Mouse (Mus musculus): ENCODE measurements around the gene Lekr1.

Lekr1 gene

GRCm38 (mm10) chr3:65665977-65666766, at the start of gene Lekr1:
Lekr1 (plus strand) TSS chr3:65666228.
- CTCF ChIA-PET, result no interaction called here
- POLR2A ChIA-PET, result interaction anchor here in 3 of 4 experiments (0.6 to 3.4 kb wide), 19 partner anchors 7 to 295 kb away, joined by 3 to 20 read pairs (median 4); partner anchors contain the start of gene Tiparp (in 1 of the 3)

- ChIA-PET POLR2A (interaction anchor here in 1 of 4 experiments (1.0 kb wide), 1 partner anchor 41 kb away, joined by 3 read pairs; no protein-coding TSS in a partner anchor), CTCF (no interaction called here)
Measured at GRCm38 (mm10) chr3:65617507-65617906, 48.5 kb upstream of the Lekr1 start.

- POLR2A ChIA-PET, result no interaction called here
Measured at GRCm38 (mm10) chr3:65619340-65619739, 46.7 kb upstream of the Lekr1 start.

GRCm38 (mm10) chr3:65623057-65623456, 43.0 kb upstream of the Lekr1 start:
- ChIA-PET CTCF (no interaction called here), POLR2A (no interaction called here)

More at GRCm38 (mm10) chr3:65619340-65619739, 46.7 kb upstream of the Lekr1 start:
- CTCF ChIA-PET, result no interaction called here

GRCm38 (mm10) chr3:65625496-65626289, 40.3 kb upstream of the Lekr1 start:
- ChIA-PET CTCF (interaction anchor here in 1 of 4 experiments (0.6 kb wide), 1 partner anchor 241 kb away, joined by 3 read pairs; no protein-coding TSS in a partner anchor), POLR2A (interaction anchor here in 2 of 4 experiments (1.0 kb wide), 2 partner anchors 14 to 16 kb away, joined by 3 to 4 read pairs; no protein-coding TSS in a partner anchor)

- ChIA-PET CTCF (interaction anchor here in 1 of 4 experiments (0.6 kb wide), 1 partner anchor 242 kb away, joined by 3 read pairs; no protein-coding TSS in a partner anchor), POLR2A (interaction anchor here in 2 of 4 experiments (0.9 to 1.0 kb wide), 3 partner anchors 13 to 245 kb away, joined by 3 to 4 read pairs (median 3); no protein-coding TSS in a partner anchor)
Measured at GRCm38 (mm10) chr3:65626290-65626914, 39.6 kb upstream of the Lekr1 start.

- POLR2A ChIA-PET, result interaction anchor here in 1 of 4 experiments (0.9 kb wide), 1 partner anchor 246 kb away, joined by 3 read pairs; no protein-coding TSS in a partner anchor
- CTCF ChIA-PET, result no interaction called here
Measured at GRCm38 (mm10) chr3:65627021-65627706, 38.9 kb upstream of the Lekr1 start.

GRCm38 (mm10) chr3:65627707-65628028, 38.4 kb upstream of the Lekr1 start:
- CTCF ChIA-PET, result no interaction called here

GRCm38 (mm10) chr3:65629565-65630112, 36.4 kb upstream of the Lekr1 start:
- ChIA-PET POLR2A (interaction anchor here in 1 of 4 experiments (0.8 to 0.9 kb wide), 2 partner anchors 18 to 35 kb away, joined by 3 read pairs; no protein-coding TSS in a partner anchor), CTCF (interaction anchor here in 1 of 4 experiments (0.5 kb wide), 2 partner anchors 408 to 468 kb away, joined by 3 to 6 read pairs; no protein-coding TSS in a partner anchor)

More at GRCm38 (mm10) chr3:65627707-65628028, 38.4 kb upstream of the Lekr1 start:
- POLR2A ChIA-PET, result interaction anchor here in 1 of 4 experiments (0.9 kb wide), 1 partner anchor 10 kb away, joined by 3 read pairs; no protein-coding TSS in a partner anchor

GRCm38 (mm10) chr3:65633604-65634003, 32.4 kb upstream of the Lekr1 start:
- CTCF ChIA-PET, result no interaction called here
- POLR2A ChIA-PET, result interaction anchor here in 1 of 4 experiments (1.1 to 1.7 kb wide), 2 partner anchors 9 to 25 kb away, joined by 3 to 6 read pairs; no protein-coding TSS in a partner anchor

GRCm38 (mm10) chr3:65635983-65636382, 30.0 kb upstream of the Lekr1 start:
- ChIA-PET CTCF (interaction anchor here in 1 of 4 experiments (0.6 kb wide), 2 partner anchors 18 to 139 kb away, joined by 3 to 6 read pairs; no protein-coding TSS in a partner anchor), POLR2A (interaction anchor here in 1 of 4 experiments (1.3 kb wide), 1 partner anchor 88 kb away, joined by 3 read pairs; no protein-coding TSS in a partner anchor)

GRCm38 (mm10) chr3:65637313-65637712, 28.7 kb upstream of the Lekr1 start:
- ChIA-PET CTCF (no interaction called here), POLR2A (interaction anchor here in 2 of 4 experiments (0.9 to 1.9 kb wide), 5 partner anchors 8 to 109 kb away, joined by 3 to 5 read pairs (median 3); partner anchors contain the start of gene Tiparp (in 1 of the 2))

GRCm38 (mm10) chr3:65638896-65639295, 27.1 kb upstream of the Lekr1 start:
- ChIA-PET POLR2A (interaction anchor here in 3 of 4 experiments (0.6 to 12.7 kb wide), 6 partner anchors 13 to 316 kb away, joined by 3 to 275 read pairs (median 4); partner anchors contain the start of gene Tiparp (in 1 of the 3)), CTCF (no interaction called here)

- CTCF ChIA-PET, result no interaction called here
- POLR2A ChIA-PET, result interaction anchor here in 3 of 4 experiments (0.6 to 12.7 kb wide), 5 partner anchors 13 to 315 kb away, joined by 3 to 275 read pairs (median 3); no protein-coding TSS in a partner anchor
Measured at GRCm38 (mm10) chr3:65639454-65640014, 26.5 kb upstream of the Lekr1 start.

GRCm38 (mm10) chr3:65642959-65643358, 23.1 kb upstream of the Lekr1 start:
- CTCF ChIA-PET, result no interaction called here
- POLR2A ChIA-PET, result interaction anchor here (0.7 to 12.7 kb wide), 26 partner anchors 9 to 316 kb away, joined by 3 to 275 read pairs (median 4); partner anchors contain the start of genes Lekr1 (in 2 of the 4), Ccnl1 (in 1 of the 4), Ssr3 (in 1 of the 4) and Tiparp (in 1 of the 4)

GRCm38 (mm10) chr3:65643654-65644053, 22.4 kb upstream of the Lekr1 start:
- CTCF ChIA-PET, result interaction anchor here in 1 of 4 experiments (0.9 kb wide), 1 partner anchor 15 kb away, joined by 4 read pairs; no protein-coding TSS in a partner anchor
- POLR2A ChIA-PET, result interaction anchor here (0.6 to 12.7 kb wide), 21 partner anchors 8 to 314 kb away, joined by 3 to 275 read pairs (median 4); partner anchors contain the start of genes Lekr1 (in 2 of the 4), Ssr3 (in 1 of the 4) and Tiparp (in 1 of the 4)

GRCm38 (mm10) chr3:65647592-65647991, 18.4 kb upstream of the Lekr1 start:
- ChIA-PET POLR2A (interaction anchor here in 3 of 4 experiments (1.2 to 12.7 kb wide), 8 partner anchors 11 to 118 kb away, joined by 3 to 275 read pairs (median 6); no protein-coding TSS in a partner anchor), CTCF (no interaction called here)

Data from embryonic stem cell, embryonic (primary cell).